Mouse (Mus musculus) intestine, embryonic 14.5 days (tissue): ENCODE measurements around the gene Sema4b. TPM values are rescaled to one million over a fixed set of nuclear protein-coding genes. Genes with fewer than 3 reads are reported as not detected.

ENCODE experiments used
- ATAC-seq: fragments of 200-750 bp; cut with Nextera tagmentation; replicated peaks from 2 replicates; pipeline ENCODE4 v1.8.0; 2017; ENCODE audit warnings: low read depth, moderate number of reproducible peaks, moderate TSS enrichment, moderate library complexity; ENCODE audit not compliant: low FRiP score, low TSS enrichment
- DNase-seq: peaks from one replicate; pipeline ENCODE4 v3.0.0-alpha.2; 2018; ENCODE audit warnings: low spot score
- H3K27ac ChIP-seq: fragments of 300-500 bp; sonication (generic); 2 replicates; pipeline ENCODE4 v1.5.1; 2014; ENCODE audit warnings: low read depth, mild to moderate bottlenecking, control low read depth
- H3K27me3 ChIP-seq: fragments of 300-500 bp; sonication (generic); replicated peaks from 2 replicates; pipeline ENCODE4 v1.6.1; 2014; ENCODE audit warnings: low read length, control low read depth; ENCODE audit not compliant: control insufficient read depth, insufficient read depth
- H3K36me3 ChIP-seq: fragments of 300-500 bp; sonication (generic); 2 replicates; pipeline ENCODE4 v1.6.1; 2014; ENCODE audit warnings: low read length, control low read depth; ENCODE audit not compliant: control insufficient read depth, insufficient read depth
- H3K4me1 ChIP-seq: fragments of 300-500 bp; sonication (generic); replicated peaks from 2 replicates; pipeline ENCODE4 v1.6.1; 2014; ENCODE audit warnings: low read length, control low read depth, mixed read lengths; ENCODE audit not compliant: control insufficient read depth, insufficient read depth
- H3K4me2 ChIP-seq: fragments of 300-500 bp; sonication (generic); 2 replicates; pipeline ENCODE4 v1.6.1; 2014; ENCODE audit warnings: low read length
- H3K4me3 ChIP-seq: fragments of 300-500 bp; sonication (generic); 2 replicates; pipeline ENCODE4 v1.5.1; 2014; ENCODE audit warnings: low read depth, low read length, control low read depth, mixed read lengths
- H3K9ac ChIP-seq: fragments of 300-500 bp; sonication (generic); 2 replicates; pipeline ENCODE4 v1.6.1; 2014; ENCODE audit warnings: mild to moderate bottlenecking, low read length
- H3K9me3 ChIP-seq: fragments of 300-500 bp; sonication (generic); 2 replicates; pipeline ENCODE4 v1.6.1; 2016; ENCODE audit warnings: low read length, control low read depth; ENCODE audit not compliant: control insufficient read depth
- WGBS: fragments of 180-500 bp; shearing (Covaris S2); extraction: QIAGEN DNeasy Blood & Tissue Kit; methylation state at CpG from one replicate; pipeline ENCODE4 v1.1.7; 2014; 5-methylcytosine and 5-hydroxymethylcytosine counted together
- polyA plus RNA-seq: library from polyadenylated mRNA; unstranded; fragments of >200 nt; fragmentation: Nextera tagmentation; extraction: Ambion mirVana; gene quantifications from 2 replicates; pipeline ENCODE4 v1.2.1, GENCODE M21; 2014

The Sema4b gene
- polyA plus RNA-seq, 1 experiment from 2014 or later: 15.9 TPM

GRCm38 (mm10) chr7:80152756-80153155 lies 33.9 kb upstream of the Sema4b start:
- WGBS: 90% methylated on average over 8 of the region's 8 CpGs

GRCm38 (mm10) chr7:80154689-80155088 lies 32.0 kb upstream of the Sema4b start:
- H3K27me3 ChIP-seq: no peaks in the 10 kb centered on the region
- H3K9ac ChIP-seq: no peak overlapping the region
- no peak overlapping the region for H3K4me2 ChIP-seq
- no peaks in the 10 kb centered on the region for H3K36me3 ChIP-seq
- DNase-seq (no peak), ATAC-seq (no peak)
- H3K4me1 ChIP-seq: peaks cover 4% of the 10 kb centered on the region; the same call in 1 of the 2 replicates
- no peak overlapping the region for H3K4me3 ChIP-seq
- H3K27ac ChIP-seq: no peak overlapping the region
- no peaks in the 10 kb centered on the region for H3K9me3 ChIP-seq
- 83% methylated on average over 3 of the region's 3 CpGs for WGBS

More at GRCm38 (mm10) chr7:80152756-80153155, 33.9 kb upstream of the Sema4b start:
- Histone ChIP-seq H3K36me3 (no peaks in the 10 kb centered on the region), H3K9me3 (no peaks in the 10 kb centered on the region), H3K4me2 (no peak overlapping the region), H3K27me3 (no peaks in the 10 kb centered on the region), H3K9ac (no peak overlapping the region), H3K4me3 (no peak overlapping the region), H3K4me1 (peaks cover 4% of the 10 kb centered on the region; the same call in 1 of the 2 replicates), H3K27ac (no peak overlapping the region)
- ATAC-seq (no peak), DNase-seq (no peak)

- ATAC-seq: no peak
- no peak overlapping the region for H3K27ac ChIP-seq
- 45% methylated on average over 13 of the region's 13 CpGs for WGBS
Measured at GRCm38 (mm10) chr7:80156711-80157227, 29.9 kb upstream of the Sema4b start.

GRCm38 (mm10) chr7:80158496-80159268 lies 28.0 kb upstream of the Sema4b start:
- DNase-seq: no peak
- no peak overlapping the region for H3K4me2 ChIP-seq
- no peak overlapping the region for H3K27ac ChIP-seq
- no peak for ATAC-seq
- H3K4me3 ChIP-seq: no peak overlapping the region
- no peaks in the 10 kb centered on the region for H3K9me3 ChIP-seq
- H3K4me1 ChIP-seq: peaks cover 4% of the 10 kb centered on the region; the same call in 1 of the 2 replicates
- H3K9ac ChIP-seq: no peak overlapping the region
- no peaks in the 10 kb centered on the region for H3K36me3 ChIP-seq
- WGBS: 78% methylated on average over 8 of the region's 8 CpGs
- H3K27me3 ChIP-seq: no peaks in the 10 kb centered on the region

More at GRCm38 (mm10) chr7:80156711-80157227, 29.9 kb upstream of the Sema4b start:
- no peak overlapping the region for H3K9ac ChIP-seq
- no peak overlapping the region for H3K4me3 ChIP-seq
- peaks cover 4% of the 10 kb centered on the region; the same call in 1 of the 2 replicates for H3K4me1 ChIP-seq
- no peak overlapping the region for H3K4me2 ChIP-seq
- no peaks in the 10 kb centered on the region for H3K36me3 ChIP-seq
- no peaks in the 10 kb centered on the region for H3K27me3 ChIP-seq
- no peak for DNase-seq
- no peaks in the 10 kb centered on the region for H3K9me3 ChIP-seq

- H3K27ac ChIP-seq: no peak overlapping the region
- no peaks in the 10 kb centered on the region for H3K9me3 ChIP-seq
- 53% methylated on average over 7 of the region's 7 CpGs for WGBS
- H3K4me3 ChIP-seq: no peak overlapping the region
- H3K9ac ChIP-seq: no peak overlapping the region
- no peak overlapping the region for H3K4me2 ChIP-seq
- peaks cover 4% of the 10 kb centered on the region; the same call in 1 of the 2 replicates for H3K4me1 ChIP-seq
- no peaks in the 10 kb centered on the region for H3K27me3 ChIP-seq
- H3K36me3 ChIP-seq: no peaks in the 10 kb centered on the region
- ATAC-seq: no peak
- DNase-seq: no peak
Measured at GRCm38 (mm10) chr7:80160293-80160944, 26.2 kb upstream of the Sema4b start.

GRCm38 (mm10) chr7:80160945-80161306 lies 25.7 kb upstream of the Sema4b start:
- ATAC-seq: no peak
- Histone ChIP-seq H3K4me2 (no peak overlapping the region), H3K9me3 (no peaks in the 10 kb centered on the region), H3K9ac (no peak overlapping the region), H3K27ac (no peak overlapping the region), H3K36me3 (no peaks in the 10 kb centered on the region), H3K4me3 (no peak overlapping the region), H3K4me1 (peaks cover 4% of the 10 kb centered on the region; the same call in 1 of the 2 replicates), H3K27me3 (no peaks in the 10 kb centered on the region)
- DNase-seq: no peak
- WGBS: 72% methylated on average over 8 of the region's 8 CpGs

- H3K9ac ChIP-seq: no peak overlapping the region
- H3K27me3 ChIP-seq: no peaks in the 10 kb centered on the region
- ATAC-seq: no peak
- no peaks in the 10 kb centered on the region for H3K9me3 ChIP-seq
- H3K4me3 ChIP-seq: no peak overlapping the region
- no peaks in the 10 kb centered on the region for H3K4me1 ChIP-seq
- 67% methylated on average over 5 of the region's 5 CpGs for WGBS
- no peak for DNase-seq
- no peak overlapping the region for H3K27ac ChIP-seq
- H3K36me3 ChIP-seq: no peaks in the 10 kb centered on the region
- no peak overlapping the region for H3K4me2 ChIP-seq
Measured at GRCm38 (mm10) chr7:80165432-80165831, 21.2 kb upstream of the Sema4b start.

GRCm38 (mm10) chr7:80166740-80167139 lies 19.9 kb upstream of the Sema4b start:
- Histone ChIP-seq H3K27ac (no peak overlapping the region), H3K4me3 (no peak overlapping the region), H3K36me3 (no peaks in the 10 kb centered on the region), H3K4me1 (peaks cover 11% of the 10 kb centered on the region), H3K9me3 (no peaks in the 10 kb centered on the region), H3K4me2 (no peak overlapping the region), H3K9ac (no peak overlapping the region), H3K27me3 (no peaks in the 10 kb centered on the region)
- 57% methylated on average over 7 of the region's 7 CpGs for WGBS
- DNase-seq: peak; percentile 56
- peak; percentile 70; the same call in 1 of the 2 replicates for ATAC-seq
